Mouse (Mus musculus) cerebellum, postnatal 14 days (tissue): ENCODE results near the gene Ctnnbip1.
A peak's percentile ranks its signal among the peaks of the same experiment; 100 is the strongest.

ENCODE experiments used
- DNase-seq, 2 experiments: peaks; one replicate each; pipeline ENCODE4 v3.0.0; 2021; ENCODE audit warnings: mixed read lengths in 2 of 2

The Ctnnbip1 gene

GRCm38 (mm10) chr4:149523961-149524360 lies 5.9 kb downstream of the Ctnnbip1 start:
- DNase-seq: no peak

- no peak for DNase-seq
Observed at GRCm38 (mm10) chr4:149525170-149525569, 7.1 kb downstream of the Ctnnbip1 start.

- no peak for DNase-seq
Observed at GRCm38 (mm10) chr4:149525811-149526210, 7.8 kb downstream of the Ctnnbip1 start.

GRCm38 (mm10) chr4:149526330-149526729 lies 8.3 kb downstream of the Ctnnbip1 start:
- DNase-seq: no peak

- DNase-seq: no peak
Observed at GRCm38 (mm10) chr4:149527621-149528354, 9.8 kb downstream of the Ctnnbip1 start.

GRCm38 (mm10) chr4:149529691-149530090 lies 11.7 kb downstream of the Ctnnbip1 start:
- DNase-seq: no peak

GRCm38 (mm10) chr4:149539441-149539840 lies 21.4 kb downstream of the Ctnnbip1 start:
- no peak for DNase-seq

- no peak for DNase-seq
Observed at GRCm38 (mm10) chr4:149541935-149542334, 23.9 kb downstream of the Ctnnbip1 start.

- no peak for DNase-seq
Observed at GRCm38 (mm10) chr4:149542431-149542830, 24.4 kb downstream of the Ctnnbip1 start.

- peak; percentile 93 to 97 for DNase-seq
Observed at GRCm38 (mm10) chr4:149542927-149543553, 25.0 kb downstream of the Ctnnbip1 start.

- DNase-seq: peak in 1 of 2 experiments; percentile 55
Observed at GRCm38 (mm10) chr4:149544892-149545291, 26.9 kb downstream of the Ctnnbip1 start.

- no peak for DNase-seq
Observed at GRCm38 (mm10) chr4:149546797-149547444, 28.9 kb downstream of the Ctnnbip1 start.

- no peak for DNase-seq
Observed at GRCm38 (mm10) chr4:149547523-149547922, 29.5 kb downstream of the Ctnnbip1 start.

GRCm38 (mm10) chr4:149549221-149549925 lies 31.3 kb downstream of the Ctnnbip1 start:
- DNase-seq: peak; percentile 89 to 93

- DNase-seq: no peak
Observed at GRCm38 (mm10) chr4:149550866-149551265, 32.8 kb downstream of the Ctnnbip1 start.

- DNase-seq: no peak
Observed at GRCm38 (mm10) chr4:149551696-149552095, 33.7 kb downstream of the Ctnnbip1 start.

- DNase-seq: no peak
Observed at GRCm38 (mm10) chr4:149553834-149554233, 35.8 kb downstream of the Ctnnbip1 start.

GRCm38 (mm10) chr4:149556111-149556510 lies 38.1 kb downstream of the Ctnnbip1 start:
- DNase-seq: no peak

GRCm38 (mm10) chr4:149557905-149558304 lies 39.9 kb downstream of the Ctnnbip1 start:
- DNase-seq: no peak

- DNase-seq: no peak
Observed at GRCm38 (mm10) chr4:149558389-149558788, 40.4 kb downstream of the Ctnnbip1 start.

GRCm38 (mm10) chr4:149561392-149561791 lies 43.4 kb downstream of the Ctnnbip1 start:
- DNase-seq: no peak

- peak; percentile 75 to 82 for DNase-seq
Observed at GRCm38 (mm10) chr4:149561986-149562904, 44.2 kb downstream of the Ctnnbip1 start.
